Mouse (Mus musculus) thymus, adult 18-20 months (tissue): ENCODE results near the gene Gm20838.
"Not testable (repeated sequence)": the region's sequence is repeated elsewhere in the genome, so short reads cannot be mapped to it uniquely, and the experiment has no call there.

Source experiments
- DNase-seq, 2 experiments: peaks; one replicate each; pipeline ENCODE4 v3.0.0; 2022; ENCODE audit warnings: mixed read lengths in 2 of 2

Gm20838 gene

GRCm38 (mm10) chrY:33543064-33543463, at the start of gene Gm20838:
Gene Gm20838 (minus strand): TSS chrY:33543164.
- DNase-seq, result not testable (repeated sequence)
